Mouse (Mus musculus) liver, embryonic 16.5 days (tissue): ENCODE results near the gene B3galt4. TPM values are rescaled to one million over a fixed set of nuclear protein-coding genes. Genes with fewer than 3 reads are reported as not detected.

Experiments used
- ATAC-seq: fragments of 200-750 bp; cut with Nextera tagmentation; 2 replicates; pipeline ENCODE4 v1.8.0; 2017; ENCODE audit warnings: low read depth, mild to moderate bottlenecking, moderate number of reproducible peaks, moderate library complexity
- H3K27ac ChIP-seq: fragments of 300-500 bp; sonication (generic); 2 replicates; pipeline ENCODE4 v1.5.1; 2014; ENCODE audit warnings: mild to moderate bottlenecking, low read length
- H3K27me3 ChIP-seq: fragments of 300-500 bp; sonication (generic); 2 replicates; pipeline ENCODE4 v1.6.1; 2014; ENCODE audit warnings: low read depth, low read length, mixed read lengths; ENCODE audit not compliant: control insufficient read depth, insufficient read depth
- H3K36me3 ChIP-seq: fragments of 300-500 bp; sonication (generic); 2 replicates; pipeline ENCODE4 v1.6.1; 2014; ENCODE audit warnings: mild to moderate bottlenecking; ENCODE audit not compliant: control insufficient read depth, insufficient read depth
- H3K4me1 ChIP-seq: fragments of 300-500 bp; sonication (generic); 2 replicates; pipeline ENCODE4 v1.6.1; 2014; ENCODE audit warnings: low read depth, low read length, mixed read lengths; ENCODE audit not compliant: control insufficient read depth
- H3K4me2 ChIP-seq: fragments of 300-500 bp; sonication (generic); 2 replicates; pipeline ENCODE4 v1.6.1; 2014; ENCODE audit warnings: low read depth, low read length, mixed read lengths
- H3K4me3 ChIP-seq: fragments of 300-500 bp; sonication (generic); 2 replicates; pipeline ENCODE4 v1.5.1; 2014; ENCODE audit warnings: low read depth, mild to moderate bottlenecking, low read length
- H3K9ac ChIP-seq: fragments of 300-500 bp; sonication (generic); 2 replicates; pipeline ENCODE4 v1.6.1; 2014; ENCODE audit warnings: low read depth, low read length
- H3K9me3 ChIP-seq: fragments of 300-500 bp; sonication (generic); replicated peaks from 2 replicates; pipeline ENCODE4 v1.6.1; 2016; ENCODE audit warnings: low read length; ENCODE audit not compliant: control insufficient read depth
- WGBS: fragments of 180-500 bp; shearing (Covaris S2); extraction: QIAGEN DNeasy Blood & Tissue Kit; methylation state at CpG from one replicate; pipeline ENCODE4 v1.1.7; 2014; ENCODE audit not compliant: insufficient replicate concordance; 5-methylcytosine and 5-hydroxymethylcytosine counted together
- polyA plus RNA-seq: library from polyadenylated mRNA; unstranded; fragments of >200 nt; fragmentation: Nextera tagmentation; extraction: Ambion mirVana; gene quantifications from 2 replicates; pipeline ENCODE4 v1.2.1, GENCODE M21; 2015

B3galt4 gene
- polyA plus RNA-seq, 1 experiment from 2014 or later: 2.3 TPM

GRCm38 (mm10) chr17:33920282-33921097, 30.8 kb downstream of the B3galt4 start:
- no peaks in the 10 kb centered on the region for H3K27me3 ChIP-seq
- peaks cover 31% of the 10 kb centered on the region for H3K4me1 ChIP-seq
- ATAC-seq: peak; percentile 25
- under 1% methylated on average over 36 of the region's 36 CpGs for WGBS
- H3K9me3 ChIP-seq: peaks cover 17% of the 10 kb centered on the region
- H3K4me2 ChIP-seq: peak overlapping the region; percentile 93
- H3K27ac ChIP-seq: peak overlapping the region; percentile 93
- H3K4me3 ChIP-seq: peak overlapping the region; percentile 86
- H3K36me3 ChIP-seq: peaks cover 16% of the 10 kb centered on the region
- H3K9ac ChIP-seq: peak overlapping the region; percentile 85

- peak; percentile 57 for ATAC-seq
- peak overlapping the region; percentile 93 for H3K4me2 ChIP-seq
- H3K27me3 ChIP-seq: no peaks in the 10 kb centered on the region
- peaks cover 38% of the 10 kb centered on the region for H3K4me1 ChIP-seq
- H3K27ac ChIP-seq: peak overlapping the region; percentile 93
- H3K9ac ChIP-seq: peak overlapping the region; percentile 85
- WGBS: under 1% methylated on average over 52 of the region's 52 CpGs
- peaks cover 17% of the 10 kb centered on the region for H3K9me3 ChIP-seq
- peak overlapping the region; percentile 86 for H3K4me3 ChIP-seq
- H3K36me3 ChIP-seq: peaks cover 16% of the 10 kb centered on the region
Measured at GRCm38 (mm10) chr17:33919351-33920281, 31.7 kb downstream of the B3galt4 start.

GRCm38 (mm10) chr17:33918293-33919203, 32.7 kb downstream of the B3galt4 start:
- no peaks in the 10 kb centered on the region for H3K27me3 ChIP-seq
- peak overlapping the region; percentile 93 for H3K27ac ChIP-seq
- WGBS: 54% methylated on average over 37 of the region's 37 CpGs
- peaks cover 17% of the 10 kb centered on the region for H3K9me3 ChIP-seq
- H3K36me3 ChIP-seq: peaks cover 24% of the 10 kb centered on the region
- no peak for ATAC-seq
- peaks cover 36% of the 10 kb centered on the region for H3K4me1 ChIP-seq
- H3K4me2 ChIP-seq: peak overlapping the region; percentile 93
- H3K4me3 ChIP-seq: peak overlapping the region; percentile 86
- peak overlapping the region; percentile 85 for H3K9ac ChIP-seq

GRCm38 (mm10) chr17:33917656-33918292, 33.5 kb downstream of the B3galt4 start:
- Histone ChIP-seq H3K27ac (peak overlapping the region; percentile 93; the same call in 1 of the 2 replicates), H3K9ac (no peak overlapping the region), H3K36me3 (peaks cover 28% of the 10 kb centered on the region), H3K4me3 (no peak overlapping the region), H3K9me3 (peaks cover 17% of the 10 kb centered on the region), H3K27me3 (no peaks in the 10 kb centered on the region), H3K4me2 (no peak overlapping the region), H3K4me1 (peaks cover 36% of the 10 kb centered on the region)
- no peak for ATAC-seq
- WGBS: 84% methylated on average over 18 of the region's 18 CpGs

GRCm38 (mm10) chr17:33916847-33917655, 34.2 kb downstream of the B3galt4 start:
- H3K27ac ChIP-seq: no peak overlapping the region
- no peaks in the 10 kb centered on the region for H3K27me3 ChIP-seq
- peak overlapping the region; percentile 79 for H3K4me2 ChIP-seq
- H3K9me3 ChIP-seq: peaks cover 17% of the 10 kb centered on the region
- H3K4me3 ChIP-seq: peak overlapping the region; percentile 71
- no peak overlapping the region; the same call in 1 of the 2 replicates for H3K9ac ChIP-seq
- H3K4me1 ChIP-seq: peaks cover 36% of the 10 kb centered on the region
- H3K36me3 ChIP-seq: peaks cover 33% of the 10 kb centered on the region
- no peak for ATAC-seq
- 82% methylated on average over 31 of the region's 31 CpGs for WGBS

GRCm38 (mm10) chr17:33916294-33916693, 35.0 kb downstream of the B3galt4 start:
- H3K4me2 ChIP-seq: peak overlapping the region; percentile 79
- peak overlapping the region; percentile 71 for H3K4me3 ChIP-seq
- H3K27ac ChIP-seq: peak overlapping the region; percentile 77
- peaks cover 36% of the 10 kb centered on the region for H3K4me1 ChIP-seq
- no peaks in the 10 kb centered on the region for H3K27me3 ChIP-seq
- H3K36me3 ChIP-seq: peaks cover 41% of the 10 kb centered on the region
- H3K9ac ChIP-seq: peak overlapping the region; percentile 68
- ATAC-seq: no peak
- 2% methylated on average over 13 of the region's 20 CpGs for WGBS
- peaks cover 17% of the 10 kb centered on the region for H3K9me3 ChIP-seq

- Histone ChIP-seq H3K4me2 (peak within 1 kb of the TSS; percentile 79), H3K36me3 (peaks cover 44% of the 10 kb centered on the region), H3K4me3 (peak within 1 kb of the TSS; percentile 71), H3K4me1 (peaks cover 31% of the 10 kb centered on the region), H3K9me3 (peaks cover 17% of the 10 kb centered on the region), H3K27me3 (no peaks in the 10 kb centered on the region), H3K9ac (peak within 1 kb of the TSS; percentile 68), H3K27ac (peak within 1 kb of the TSS; percentile 77)
- peak; percentile 86 for ATAC-seq
- under 1% methylated on average over 32 of the region's 34 CpGs for WGBS
Measured at GRCm38 (mm10) chr17:33915671-33916250, 35.5 kb downstream of the B3galt4 start, which contains the start of the genes Tapbp and Zbtb22. Gene Tapbp, plus strand, starts transcription at chr17:33915899. Gene Zbtb22, plus strand, starts transcription at chr17:33915904.
